Mouse (Mus musculus) forebrain, embryonic 10.5 days (tissue): ENCODE measurements around the gene Gm16867. TPM values are rescaled to one million over a fixed set of nuclear protein-coding genes. Genes with fewer than 3 reads are reported as not detected.
"Not testable (repeated sequence)": the region's sequence is repeated elsewhere in the genome, so short reads cannot be mapped to it uniquely, and the experiment has no call there.

Experiments
- DNase-seq: peaks from one replicate; pipeline ENCODE4 v3.0.0-alpha.2; 2017; ENCODE audit warnings: low spot score; ENCODE audit errors: extremely low spot score
- H3K27ac ChIP-seq: fragments of 300-500 bp; sonication (generic); 2 replicates; pipeline ENCODE4 v1.5.1; 2016; ENCODE audit warnings: mild to moderate bottlenecking
- H3K27me3 ChIP-seq: fragments of 300-500 bp; sonication (generic); 2 replicates; pipeline ENCODE4 v1.6.1; 2016; ENCODE audit warnings: mild to moderate bottlenecking; ENCODE audit not compliant: poor library complexity, severe bottlenecking
- H3K36me3 ChIP-seq: fragments of 300-500 bp; sonication (generic); replicated peaks from 2 replicates; pipeline ENCODE4 v1.6.1; 2016; ENCODE audit warnings: mild to moderate bottlenecking, moderate library complexity
- H3K4me1 ChIP-seq: fragments of 300-500 bp; sonication (generic); 2 replicates; pipeline ENCODE4 v1.6.1; 2016
- H3K4me3 ChIP-seq: fragments of 300-500 bp; sonication (generic); 2 replicates; pipeline ENCODE4 v1.5.1; 2016; ENCODE audit warnings: mild to moderate bottlenecking, moderate library complexity
- H3K9me3 ChIP-seq: fragments of 300-500 bp; sonication (generic); 2 replicates; pipeline ENCODE4 v1.6.1; 2016; ENCODE audit warnings: mild to moderate bottlenecking, moderate library complexity
- WGBS: fragments of 180-500 bp; shearing (Covaris S2); methylation state at CpG from one replicate; pipeline ENCODE4 v1.1.7; 2016; 5-methylcytosine and 5-hydroxymethylcytosine counted together
- polyA plus RNA-seq: library from polyadenylated mRNA; unstranded; fragments of >200 nt; fragmentation: Nextera tagmentation; extraction: Ambion mirVana; gene quantifications from 2 replicates; pipeline ENCODE4 v1.2.1, GENCODE M21; 2016

Gm16867 gene
- polyA plus RNA-seq, result 0.43 TPM in 1 of 2 replicates, not detected in the other

DNA sequence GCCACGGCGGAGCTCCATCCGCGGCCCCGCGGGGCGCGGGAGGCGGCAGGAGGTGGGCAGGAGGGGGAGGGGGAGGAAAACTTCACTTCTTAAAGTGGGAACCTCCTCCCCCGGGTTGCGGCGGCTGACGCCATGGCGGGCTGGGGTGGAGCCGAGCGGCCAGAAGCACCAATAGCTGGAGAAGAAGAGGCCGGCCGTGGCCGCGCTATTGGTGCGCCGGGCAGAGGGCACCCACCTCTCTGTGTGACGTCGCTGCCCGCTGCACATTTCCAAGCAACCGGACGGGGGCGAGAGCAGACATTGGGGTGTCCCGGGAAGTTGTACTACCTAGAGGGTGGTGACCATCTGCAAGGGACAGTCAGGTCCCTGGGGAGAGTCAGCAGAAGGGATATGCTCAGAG is at the start of gene Gm16867:
Gm16867 (minus strand) TSS at position 189 of the 400 bp plus-strand sequence.
- not testable (repeated sequence) for H3K27ac ChIP-seq, H3K36me3 ChIP-seq, DNase-seq, H3K4me3 ChIP-seq, H3K4me1 ChIP-seq, H3K9me3 ChIP-seq, H3K27me3 ChIP-seq
- no CpG with 5 or more reads among the region's 29 CpGs for WGBS

DNA sequence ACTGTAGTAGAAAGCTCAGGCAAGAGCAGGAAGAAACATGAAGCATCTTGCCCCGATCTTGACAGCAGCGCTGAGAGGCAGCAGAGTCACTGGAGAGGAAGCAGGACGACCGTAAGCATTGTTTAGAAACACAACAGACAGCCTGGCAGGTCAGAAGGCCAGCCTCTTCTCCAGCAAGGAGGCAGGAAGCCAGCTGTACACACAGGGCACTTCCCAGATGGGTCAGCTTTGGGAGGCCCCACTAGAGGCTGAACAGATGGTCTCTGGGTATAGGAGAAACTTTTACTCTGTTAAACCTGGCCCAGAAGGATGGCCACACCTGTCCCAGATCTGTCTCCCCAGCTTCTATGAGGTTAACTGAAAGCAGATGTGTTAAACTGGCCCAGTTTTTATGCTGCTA is 44.1 kb upstream of the Gm16867 start:
- not testable (repeated sequence) for H3K4me3 ChIP-seq, H3K4me1 ChIP-seq, DNase-seq, H3K27ac ChIP-seq, H3K9me3 ChIP-seq, H3K27me3 ChIP-seq, H3K36me3 ChIP-seq
- no CpG with 5 or more reads among the region's 4 CpGs for WGBS

DNA sequence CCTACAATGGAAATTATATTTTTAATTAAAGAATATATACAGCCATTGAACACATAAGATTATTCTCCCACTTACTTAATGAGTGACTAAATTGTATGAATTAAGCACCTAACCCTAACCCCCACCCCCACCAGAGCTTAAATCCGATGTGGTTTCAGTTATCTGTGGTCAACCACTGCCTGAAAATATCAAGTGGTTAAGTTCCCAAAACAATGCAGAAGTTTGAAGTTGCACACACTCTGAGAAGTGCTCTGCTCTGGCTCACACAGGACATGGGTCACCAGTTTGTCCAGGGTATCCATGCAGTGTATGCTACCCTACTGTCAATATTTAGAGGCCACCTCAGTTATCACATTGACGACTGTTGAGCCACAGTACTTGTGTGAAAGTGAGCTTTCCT is 41.9 kb upstream of the Gm16867 start:
- not testable (repeated sequence) for H3K27ac ChIP-seq, H3K4me3 ChIP-seq, DNase-seq, H3K36me3 ChIP-seq, H3K4me1 ChIP-seq, H3K27me3 ChIP-seq, H3K9me3 ChIP-seq
- WGBS, result no CpG with 5 or more reads among the region's 2 CpGs

- H3K4me1 ChIP-seq, DNase-seq, H3K27ac ChIP-seq, H3K9me3 ChIP-seq, H3K4me3 ChIP-seq, H3K36me3 ChIP-seq, H3K27me3 ChIP-seq: not testable (repeated sequence)
- WGBS, result no CpG with 5 or more reads among the region's 7 CpGs
Observed at GRCm38 (mm10) chr14:69544033-69544432, 40.9 kb upstream of the Gm16867 start.

- not testable (repeated sequence) for H3K27ac ChIP-seq, H3K9me3 ChIP-seq
Observed at GRCm38 (mm10) chr14:69542695-69543094, 39.5 kb upstream of the Gm16867 start.

DNA sequence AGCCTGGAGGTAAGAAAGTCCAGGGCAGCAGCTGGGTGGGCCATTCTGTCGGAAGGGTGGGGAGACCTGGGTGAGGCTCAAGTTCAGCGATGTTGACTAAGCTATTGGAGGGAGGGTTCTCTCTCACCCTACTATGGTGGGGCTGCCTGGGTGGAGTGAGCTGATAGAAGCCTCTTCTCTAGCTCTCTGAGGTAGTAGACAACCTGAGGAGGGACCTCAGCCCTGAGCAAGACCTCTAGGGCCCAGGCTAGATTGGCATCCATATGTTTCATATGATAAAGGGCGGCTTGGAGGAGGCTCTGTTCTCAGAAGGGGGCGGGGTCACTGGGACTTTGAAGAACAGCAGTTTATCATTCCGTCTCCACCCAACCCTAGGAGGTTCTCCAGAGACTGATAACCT is 37.0 kb upstream of the Gm16867 start:
- WGBS, result no CpG with 5 or more reads among the region's 5 CpGs
- not testable (repeated sequence) for H3K27ac ChIP-seq

More at GRCm38 (mm10) chr14:69542695-69543094, 39.5 kb upstream of the Gm16867 start:
- not testable (repeated sequence) for DNase-seq, H3K4me1 ChIP-seq, H3K36me3 ChIP-seq, H3K4me3 ChIP-seq, H3K27me3 ChIP-seq
- WGBS, result no CpG with 5 or more reads among the region's 7 CpGs

DNA sequence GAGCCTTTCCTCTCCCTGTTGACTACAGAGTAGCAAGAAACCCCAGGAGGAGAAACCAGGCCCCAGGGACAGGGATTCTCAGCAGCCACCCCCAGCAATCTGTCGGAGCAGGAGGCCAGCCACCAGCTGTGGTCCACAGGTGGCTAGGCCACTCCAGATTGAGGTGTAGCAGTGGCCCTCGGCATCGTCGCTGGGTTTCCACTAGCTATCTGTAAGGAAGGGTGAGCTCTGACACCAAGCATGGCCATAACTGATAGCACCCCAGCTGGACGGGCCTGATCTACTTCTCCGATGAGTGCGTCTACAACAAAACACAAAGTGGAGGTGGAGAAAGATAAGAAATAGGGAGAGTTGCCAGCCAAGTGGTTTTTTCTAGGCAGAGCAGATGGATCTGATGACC is 33.4 kb upstream of the Gm16867 start:
- not testable (repeated sequence) for H3K27me3 ChIP-seq, H3K4me1 ChIP-seq, H3K27ac ChIP-seq, H3K4me3 ChIP-seq, H3K9me3 ChIP-seq, DNase-seq, H3K36me3 ChIP-seq
- no CpG with 5 or more reads among the region's 7 CpGs for WGBS

More for the DNA sequence above, 37.0 kb upstream of the Gm16867 start:
- not testable (repeated sequence) for H3K36me3 ChIP-seq, H3K4me1 ChIP-seq, DNase-seq, H3K9me3 ChIP-seq, H3K27me3 ChIP-seq, H3K4me3 ChIP-seq

DNA sequence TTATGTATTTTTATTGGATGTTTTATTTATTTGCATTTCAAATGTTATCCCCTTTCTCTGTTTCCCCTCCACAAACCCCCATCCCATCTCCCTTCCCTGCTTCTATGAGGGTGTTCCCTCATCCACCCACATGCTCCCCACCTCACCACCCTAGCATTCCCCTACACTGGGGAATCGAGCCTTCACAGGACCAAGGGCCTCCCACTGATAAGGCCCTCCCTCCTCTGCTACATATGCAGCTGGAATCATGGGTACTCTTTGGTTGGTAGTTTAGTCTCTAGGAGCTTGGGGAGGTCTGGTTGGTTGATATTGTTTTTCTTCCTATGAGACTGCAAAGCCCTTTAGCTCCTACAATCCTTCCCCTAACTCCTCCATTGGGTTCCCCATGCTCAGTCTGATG is 23.0 kb upstream of the Gm16867 start:
- H3K9me3 ChIP-seq, H3K4me1 ChIP-seq, DNase-seq, H3K27me3 ChIP-seq, H3K4me3 ChIP-seq, H3K27ac ChIP-seq, H3K36me3 ChIP-seq: not testable (repeated sequence)
- no CpG with 5 or more reads among the region's 1 CpGs for WGBS

DNA sequence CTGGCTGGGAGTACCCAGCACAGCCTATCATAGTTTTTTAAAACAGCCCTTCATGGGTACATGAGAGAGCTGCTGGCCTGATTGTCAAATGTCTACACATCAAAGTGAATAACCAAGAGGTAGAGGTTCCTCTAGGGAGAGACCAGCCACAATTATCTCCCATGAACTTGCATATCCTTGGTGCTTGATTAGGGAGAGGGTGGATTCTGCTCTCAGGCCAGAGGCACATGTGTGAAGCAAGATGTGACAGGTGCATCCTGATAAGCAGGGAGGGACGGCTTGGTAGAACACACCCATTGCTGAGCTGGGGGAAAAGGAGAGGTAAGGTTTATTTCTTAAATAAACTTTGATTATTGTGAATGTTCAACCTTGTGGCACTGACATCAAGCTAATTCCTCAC is 19.8 kb upstream of the Gm16867 start:
- not testable (repeated sequence) for DNase-seq, H3K4me1 ChIP-seq, H3K4me3 ChIP-seq, H3K36me3 ChIP-seq, H3K9me3 ChIP-seq, H3K27ac ChIP-seq, H3K27me3 ChIP-seq
- no CpG with 5 or more reads among the region's 1 CpGs for WGBS

- H3K4me1 ChIP-seq, H3K4me3 ChIP-seq, DNase-seq, H3K9me3 ChIP-seq, H3K27ac ChIP-seq, H3K36me3 ChIP-seq, H3K27me3 ChIP-seq: not testable (repeated sequence)
- no CpG with 5 or more reads among the region's 2 CpGs for WGBS
Observed at GRCm38 (mm10) chr14:69520810-69521209, 17.6 kb upstream of the Gm16867 start.

- no CpG with 5 or more reads among the region's 2 CpGs for WGBS
- H3K27me3 ChIP-seq, H3K9me3 ChIP-seq, H3K27ac ChIP-seq, H3K4me3 ChIP-seq, DNase-seq, H3K4me1 ChIP-seq, H3K36me3 ChIP-seq: not testable (repeated sequence)
Observed at GRCm38 (mm10) chr14:69512449-69512848, 9.3 kb upstream of the Gm16867 start, which contains the start of gene Gm27179. Gene Gm27179 (minus strand): TSS chr14:69512549.

DNA sequence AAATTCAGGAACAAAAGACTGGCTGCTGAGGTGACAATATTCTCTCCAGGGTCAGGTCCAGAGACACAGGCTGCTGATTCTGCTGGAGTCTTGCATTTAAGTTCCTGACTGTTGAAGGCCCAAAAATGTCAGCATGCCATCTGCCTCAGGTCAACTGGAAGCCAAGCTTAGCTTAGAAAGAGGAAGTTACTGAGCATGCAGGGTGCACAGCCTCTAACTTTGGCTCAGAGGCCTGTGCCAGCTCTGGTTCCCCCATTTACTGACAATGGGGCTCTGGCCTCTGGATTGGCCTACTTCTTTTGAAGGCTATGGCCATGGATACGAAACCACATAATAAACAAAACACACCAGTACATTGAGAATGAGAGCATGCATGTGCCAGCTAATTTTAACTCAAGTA is 3.8 kb upstream of the Gm16867 start:
- not testable (repeated sequence) for H3K9me3 ChIP-seq, H3K27ac ChIP-seq, H3K36me3 ChIP-seq, H3K4me1 ChIP-seq, H3K4me3 ChIP-seq, H3K27me3 ChIP-seq, DNase-seq
- no CpG with 5 or more reads among the region's 1 CpGs for WGBS

GRCm38 (mm10) chr14:69502440-69503150 is 567 bp downstream of the Gm16867 start:
- H3K27me3 ChIP-seq, H3K4me3 ChIP-seq, H3K9me3 ChIP-seq, DNase-seq, H3K36me3 ChIP-seq, H3K27ac ChIP-seq, H3K4me1 ChIP-seq: not testable (repeated sequence)
- WGBS, result no CpG with 5 or more reads among the region's 73 CpGs

- H3K9me3 ChIP-seq, H3K27me3 ChIP-seq, H3K36me3 ChIP-seq, DNase-seq, H3K4me3 ChIP-seq, H3K27ac ChIP-seq, H3K4me1 ChIP-seq: not testable (repeated sequence)
Observed at GRCm38 (mm10) chr14:69496259-69496658, 6.9 kb downstream of the Gm16867 start.
